Mouse (Mus musculus): ENCODE measurements around the gene Nr4a1.

Gene Nr4a1

DNA sequence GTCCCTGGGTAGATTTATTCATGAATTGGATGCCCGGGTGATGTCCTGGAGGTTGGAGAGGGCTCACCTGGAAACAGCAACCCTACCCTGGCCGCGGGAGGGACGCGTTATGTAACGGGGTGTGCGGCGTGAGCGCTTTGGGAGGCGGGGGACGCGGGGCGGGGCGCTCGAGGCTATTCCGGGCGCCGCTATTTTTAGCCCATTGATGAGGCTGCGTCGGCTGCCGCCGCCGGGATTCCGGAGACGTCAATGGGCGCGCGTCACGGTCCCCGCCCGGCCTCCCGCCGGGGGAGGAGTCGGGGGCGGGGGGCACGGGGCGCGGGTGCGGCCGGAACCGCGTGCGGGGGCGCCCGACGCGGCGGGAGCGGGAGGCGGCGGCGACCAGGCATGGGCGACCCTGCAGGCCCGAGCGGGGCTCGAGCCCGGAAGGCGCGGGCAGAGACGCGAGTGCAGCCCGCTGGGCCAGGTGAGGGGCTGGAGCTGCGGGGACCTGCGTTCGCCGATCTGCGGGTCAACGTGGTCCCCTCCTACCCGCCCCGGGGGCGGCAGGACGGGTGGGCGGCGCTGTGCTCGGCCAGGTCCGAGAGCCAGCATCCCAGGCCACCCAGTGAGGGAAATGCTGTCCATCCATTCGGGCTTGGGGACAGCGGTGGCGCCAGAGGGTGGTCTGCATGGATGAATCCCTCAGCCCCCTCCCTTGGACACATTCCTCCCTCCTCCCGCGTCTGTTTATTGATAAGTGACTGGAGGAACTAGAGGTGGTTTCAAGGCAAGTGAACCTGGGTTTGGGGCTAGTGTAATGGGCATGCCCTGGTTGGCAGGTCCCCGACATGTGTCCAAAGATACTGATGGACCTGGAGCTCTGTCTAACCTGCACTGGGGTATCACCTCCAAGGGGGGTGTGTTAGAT, at the start of gene Nr4a1:
TSS of gene Nr4a1 (plus strand) at position 384 of the 910 bp plus-strand sequence.
- peak; percentile 86 for DNase-seq

DNA sequence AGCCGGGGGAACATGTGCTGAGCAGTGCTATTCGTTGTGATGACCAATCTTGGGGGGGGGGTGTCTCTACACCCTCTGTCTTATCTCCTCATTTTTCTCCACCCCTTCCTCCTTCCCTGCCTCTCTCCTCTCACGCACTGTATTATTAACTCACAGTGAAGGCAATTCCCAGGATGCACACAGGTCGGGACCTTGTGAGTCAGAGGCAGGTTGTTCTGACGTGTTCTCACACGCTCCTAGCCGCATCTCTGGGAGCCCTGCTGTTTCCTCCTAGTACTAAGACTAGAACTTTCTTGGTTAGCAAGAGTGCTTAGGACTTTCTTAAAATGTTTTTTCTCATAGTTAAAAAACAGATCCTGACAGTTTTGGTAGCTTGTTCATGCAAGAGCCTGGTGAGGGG, 49.3 kb upstream of the Nr4a1 start:
- DNase-seq: no peak

- peak; percentile 70 for DNase-seq
Observed at GRCm38 (mm10) chr15:101210228-101210627, 43.8 kb upstream of the Nr4a1 start.

DNA sequence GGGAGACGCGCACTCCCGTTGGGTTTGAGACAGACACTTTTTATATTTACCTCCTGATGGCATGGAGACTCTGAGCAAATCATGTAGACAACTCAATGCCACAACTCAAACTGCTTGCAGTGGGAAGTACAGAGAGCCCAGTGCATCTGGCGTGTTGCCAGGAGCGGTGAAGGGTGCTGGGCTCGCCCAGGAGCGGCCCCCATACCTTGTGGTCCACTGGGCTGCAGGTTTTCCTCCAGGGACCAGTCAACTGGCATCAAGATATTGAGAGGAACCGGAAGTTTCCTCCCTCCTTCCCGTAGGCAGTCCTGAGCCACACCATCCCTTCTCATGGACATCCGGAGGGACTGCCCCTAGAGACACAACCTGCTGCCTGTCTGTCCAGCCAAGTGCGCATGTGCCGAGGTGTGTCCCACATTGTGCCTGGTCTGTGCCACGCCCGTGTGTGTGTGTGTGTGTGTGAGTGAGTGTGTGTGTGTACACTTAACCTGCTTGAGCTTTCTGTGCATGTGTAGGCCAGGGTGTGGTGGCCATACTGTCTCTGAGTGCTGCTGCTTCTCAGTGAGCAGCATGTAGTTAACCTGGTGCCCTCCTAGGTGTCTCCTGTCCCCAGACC, 43.0 kb upstream of the Nr4a1 start:
- no peak for DNase-seq

DNA sequence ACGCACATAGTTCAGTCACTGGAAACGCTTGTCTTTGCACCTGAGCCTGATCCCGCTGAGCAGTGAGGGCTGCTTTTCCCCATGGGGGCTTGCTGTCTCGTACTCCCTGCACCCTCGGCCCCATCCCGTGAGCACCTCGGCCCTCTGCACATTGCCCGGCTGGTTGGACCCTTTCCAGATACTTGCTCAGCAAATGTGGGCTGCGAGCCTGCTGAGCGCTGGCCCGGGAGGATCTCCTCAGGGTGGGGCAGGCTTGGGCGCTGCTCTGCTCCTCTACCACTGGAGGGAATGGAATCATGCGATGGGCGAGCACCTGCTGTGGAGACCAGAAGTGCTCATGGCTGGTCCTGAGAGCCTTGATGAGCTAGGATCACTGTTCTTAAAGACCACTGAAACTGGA, 41.6 kb upstream of the Nr4a1 start:
- DNase-seq: no peak

- no peak for DNase-seq
Observed at GRCm38 (mm10) chr15:101215136-101215535, 38.9 kb upstream of the Nr4a1 start.

DNA sequence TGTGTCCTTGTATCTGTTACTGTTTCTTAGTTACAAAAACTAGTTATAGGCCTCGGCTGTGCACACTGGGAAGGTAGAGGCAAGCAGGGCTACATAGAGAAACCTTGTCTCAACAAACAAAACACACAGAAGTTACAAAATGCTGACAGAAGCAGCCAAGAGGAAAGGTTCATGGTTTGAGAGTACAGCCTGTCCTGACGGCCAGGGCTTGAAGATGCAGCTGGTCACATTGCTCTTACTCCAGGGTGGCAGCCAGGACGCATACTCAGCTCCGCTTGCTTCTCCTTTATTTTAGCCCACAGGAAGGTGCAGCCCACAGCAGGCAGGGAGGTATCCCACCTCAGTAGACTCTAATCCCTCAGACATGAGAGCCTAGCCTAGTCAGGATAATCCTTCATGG, 38.0 kb upstream of the Nr4a1 start:
- DNase-seq: no peak

DNA sequence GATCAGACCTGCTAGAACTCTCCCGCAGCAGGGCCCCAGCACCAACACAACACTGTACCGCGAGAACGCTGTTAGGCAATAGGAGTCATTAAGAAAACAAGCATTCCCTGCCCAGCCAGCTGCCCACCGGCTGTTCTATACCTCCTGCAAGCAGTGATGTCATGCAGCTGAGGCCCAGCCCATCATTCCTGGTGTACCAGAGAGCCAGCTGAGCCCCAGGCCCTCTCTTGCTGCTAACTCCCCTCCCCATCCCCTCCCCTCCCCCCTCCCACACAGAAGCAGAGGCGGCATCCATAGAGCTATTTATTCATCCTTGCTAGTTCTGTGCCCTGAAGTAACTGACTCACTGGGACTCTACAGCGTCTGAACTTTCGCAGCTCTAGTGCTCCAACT, 33.2 kb upstream of the Nr4a1 start:
- peak; percentile 63 for DNase-seq

DNA sequence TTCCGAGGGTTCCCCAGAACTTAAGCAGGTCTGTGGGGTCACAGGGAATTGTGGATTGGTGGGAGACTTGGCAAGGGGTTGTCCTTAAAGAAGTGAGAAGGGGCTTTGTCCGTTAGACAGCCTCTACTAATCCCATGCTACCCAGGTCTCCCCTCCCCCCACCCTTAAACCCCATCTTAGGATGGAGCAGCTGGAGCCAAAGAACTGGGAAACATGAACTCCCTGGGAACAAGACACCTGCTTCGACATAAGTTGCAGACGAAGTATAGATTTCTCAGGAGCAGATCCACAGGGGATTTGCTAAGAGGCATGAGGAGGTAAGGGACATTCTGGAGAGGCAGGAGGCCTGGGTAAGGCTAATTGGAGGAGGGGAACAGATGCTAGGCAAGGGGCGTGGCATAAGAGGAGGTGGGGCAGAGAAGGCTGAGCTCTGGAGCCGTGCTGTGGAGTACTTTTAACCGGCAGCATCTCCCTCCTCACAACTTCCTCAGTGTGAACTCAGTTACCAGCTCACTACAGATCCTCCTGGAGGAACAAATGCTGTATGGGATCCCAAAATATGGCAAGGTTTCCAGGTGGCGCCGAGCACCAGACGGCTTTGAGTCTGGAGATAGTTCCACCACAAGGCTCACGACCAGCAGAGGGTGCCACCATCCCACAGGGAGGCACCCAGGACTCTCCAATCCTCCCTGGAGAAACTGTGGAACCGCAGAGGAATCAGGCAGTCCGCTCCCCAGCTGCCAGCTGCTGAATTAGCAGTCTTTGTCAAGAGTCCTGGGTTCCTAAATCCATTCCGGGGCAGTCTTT, 32.6 kb upstream of the Nr4a1 start:
- DNase-seq: peak; percentile 96

GRCm38 (mm10) chr15:101222897-101223482, 31.1 kb upstream of the Nr4a1 start:
- DNase-seq: no peak

GRCm38 (mm10) chr15:101223596-101223995, 30.5 kb upstream of the Nr4a1 start:
- no peak for DNase-seq

DNA sequence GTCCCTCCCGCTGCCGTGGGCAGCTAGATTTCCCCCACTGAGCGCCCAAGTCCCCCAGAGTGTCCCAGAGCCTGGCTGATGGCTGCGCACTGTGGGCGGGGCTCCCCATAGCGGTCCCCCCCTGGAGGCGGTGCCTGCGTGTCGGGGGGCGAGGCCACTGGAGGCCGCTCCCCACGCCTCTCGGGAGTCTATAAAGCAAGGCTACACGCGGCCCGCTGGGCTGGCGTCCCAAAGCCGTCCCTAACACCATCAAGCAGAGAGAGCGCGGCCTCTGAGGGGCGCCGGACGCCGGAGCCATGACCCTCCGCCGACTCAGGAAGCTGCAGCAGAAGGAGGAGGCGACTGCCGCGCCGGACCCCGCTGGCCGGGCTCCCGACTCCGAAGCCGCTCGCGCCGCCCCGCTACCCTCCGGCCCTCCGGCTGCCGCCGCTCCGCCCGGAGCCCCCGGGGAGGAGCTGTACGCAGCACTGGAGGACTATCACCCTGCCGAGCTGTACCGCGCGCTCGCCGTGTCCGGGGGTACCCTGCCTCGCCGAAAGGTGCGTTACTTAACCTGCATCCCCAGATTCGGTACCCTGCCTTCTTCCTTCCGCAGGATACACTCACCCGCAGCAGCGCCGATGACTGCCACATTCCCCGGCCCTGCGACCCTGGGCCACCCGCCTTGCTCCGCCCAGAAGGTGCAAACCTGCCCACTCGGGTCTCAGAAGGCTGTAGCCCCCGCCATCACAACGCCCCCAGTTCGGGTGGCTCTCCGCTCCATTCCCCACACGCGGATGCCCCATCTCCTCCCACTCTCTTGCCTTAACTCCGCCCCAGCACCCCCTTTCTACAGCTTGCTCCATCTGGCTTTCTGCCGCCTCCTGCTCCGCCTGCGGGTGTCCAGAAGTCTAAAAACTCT, 29.8 kb upstream of the Nr4a1 start, which contains the start of gene Grasp:
TSS of gene Grasp (plus strand) at position 183 of the 901 bp plus-strand sequence.
- DNase-seq: peak; percentile 96

GRCm38 (mm10) chr15:101224977-101225376, 29.1 kb upstream of the Nr4a1 start:
- DNase-seq: peak; percentile 62

DNA sequence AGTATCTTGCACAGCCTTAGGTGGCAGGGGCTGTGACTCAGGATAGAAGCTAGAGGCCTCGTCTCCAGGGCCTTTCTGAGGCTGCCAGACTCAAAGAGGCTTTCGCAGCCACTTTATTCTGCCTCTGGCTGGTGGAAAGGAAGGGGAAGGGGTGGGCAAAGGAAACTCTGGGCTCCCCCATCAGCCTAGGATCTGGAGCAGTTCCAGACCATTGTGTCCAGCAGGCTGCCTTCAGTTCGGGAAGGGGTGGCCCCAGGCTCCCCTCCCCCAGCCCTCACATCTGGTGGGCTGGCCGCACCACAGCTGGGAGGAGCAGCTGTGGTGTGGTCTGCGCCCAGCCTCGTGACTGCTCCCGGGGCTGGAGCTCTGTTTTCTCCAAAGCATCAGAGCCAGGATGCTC, 26.1 kb upstream of the Nr4a1 start:
- DNase-seq: peak; percentile 93

DNA sequence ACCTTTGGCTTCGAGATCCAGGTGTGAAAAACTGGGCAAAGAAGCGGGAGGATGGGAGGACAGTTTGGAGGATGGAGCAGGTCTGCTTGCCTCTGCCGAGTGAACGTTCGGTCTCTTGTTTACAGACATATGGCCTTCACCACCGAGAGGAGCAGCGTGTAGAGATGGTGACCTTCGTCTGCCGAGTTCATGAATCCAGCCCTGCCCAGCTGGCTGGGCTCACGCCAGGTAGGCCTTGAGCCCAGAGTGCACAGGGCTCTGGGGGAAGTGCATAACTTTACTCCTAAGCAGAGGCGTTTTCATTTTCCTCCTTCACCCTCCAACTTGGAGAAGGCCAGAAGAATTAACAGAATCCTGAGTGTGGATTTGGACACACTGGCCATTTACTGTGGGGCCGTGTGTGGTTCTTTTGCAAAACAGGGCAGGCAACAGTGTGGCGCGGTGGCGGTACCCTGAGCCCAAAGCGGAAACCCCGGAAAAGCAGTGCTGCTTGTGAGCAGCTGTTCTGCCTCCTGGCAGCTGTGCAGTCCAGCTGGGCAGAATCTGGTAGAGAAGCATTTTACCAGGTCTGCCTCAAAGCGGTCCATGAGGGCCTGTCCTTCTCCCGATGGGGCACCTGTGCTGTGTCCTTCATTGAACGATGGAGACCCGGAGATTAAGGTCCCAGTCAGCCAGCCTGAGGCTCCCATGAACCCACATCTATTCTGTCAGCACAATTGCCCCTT, 25.0 kb upstream of the Nr4a1 start:
- DNase-seq: no peak

GRCm38 (mm10) chr15:101230503-101230902, 23.6 kb upstream of the Nr4a1 start:
- DNase-seq: no peak

GRCm38 (mm10) chr15:101230995-101231647, 22.9 kb upstream of the Nr4a1 start:
- DNase-seq: peak; percentile 68

DNA sequence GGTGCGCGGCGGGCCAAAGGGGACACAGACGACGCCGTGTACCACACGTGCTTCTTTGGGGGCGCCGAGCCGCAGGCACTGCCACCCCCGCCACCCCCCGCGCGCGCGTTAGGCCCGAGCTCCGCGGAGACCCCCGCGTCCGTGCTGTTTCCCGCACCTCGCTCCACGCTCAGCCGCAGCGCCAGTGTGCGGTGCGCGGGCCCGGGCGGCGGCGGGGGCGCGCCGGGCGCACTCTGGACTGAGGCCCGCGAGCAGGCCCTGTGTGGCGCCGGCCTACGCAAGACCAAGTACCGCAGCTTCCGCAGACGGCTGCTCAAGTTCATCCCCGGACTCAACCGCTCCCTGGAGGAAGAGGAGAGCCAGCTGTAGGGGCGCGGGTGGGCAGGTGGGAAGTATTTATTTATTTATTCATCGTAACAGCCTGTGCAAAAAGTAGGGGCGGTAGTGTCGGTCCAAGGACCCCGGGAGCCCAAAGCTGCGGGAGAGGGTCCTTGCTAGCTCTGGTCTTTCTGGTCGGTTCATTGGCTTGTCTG, 22.4 kb upstream of the Nr4a1 start:
- no peak for DNase-seq

DNA sequence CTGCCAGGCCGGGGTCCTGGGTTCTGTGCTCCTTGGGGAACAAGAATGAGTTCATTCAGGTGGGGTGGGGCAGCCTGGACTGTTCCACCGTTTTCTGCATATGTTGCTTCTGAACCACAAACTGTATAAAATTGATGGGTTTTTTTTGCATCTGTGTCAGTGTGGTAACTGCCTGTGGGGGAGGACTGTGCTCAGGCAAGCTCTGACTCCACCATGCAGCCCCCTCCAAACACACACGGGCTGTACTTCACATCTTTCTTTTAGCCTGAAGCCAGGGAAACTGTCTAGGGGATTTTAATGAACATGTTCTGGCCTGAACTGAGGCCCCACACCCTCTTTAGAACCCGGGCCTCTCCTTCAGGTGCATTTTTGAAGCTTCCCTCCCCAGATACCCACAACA, 21.5 kb upstream of the Nr4a1 start:
- DNase-seq: no peak

DNA sequence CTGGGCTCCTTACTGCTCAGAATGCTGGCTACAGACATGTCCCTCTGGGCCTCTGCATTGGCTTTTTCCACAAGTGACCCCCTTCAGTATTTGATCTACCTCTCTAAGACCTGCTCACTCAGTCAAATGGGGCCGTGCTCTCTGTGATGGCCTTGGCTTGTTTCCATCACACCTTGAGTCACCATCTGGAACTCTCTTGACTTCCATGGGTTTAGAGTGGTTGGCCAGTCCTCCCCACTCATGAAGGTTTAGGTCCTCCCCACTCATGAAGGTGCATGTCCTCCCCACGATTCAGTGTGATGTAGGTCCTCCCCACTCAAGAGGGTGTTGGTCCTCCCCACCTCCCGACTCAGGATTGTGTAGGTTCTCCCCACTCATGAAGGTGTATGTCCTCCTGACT, 20.9 kb upstream of the Nr4a1 start:
- peak; percentile 59 for DNase-seq
